Mouse (Mus musculus): ENCODE results near the gene Tmem86a.

GRCm38 (mm10) chr7:47015390-47016065 lies 34.9 kb upstream of the Tmem86a start:
- TF ChIP-seq POLR2A (IDR thresholded peaks at IDR 0.05; ENCODE audit: control insufficient read depth, extremely low read depth, insufficient read depth, low read length, poor library complexity) (no peak), CTCF (IDR thresholded peaks at IDR 0.05; ENCODE audit: borderline replicate concordance, control insufficient read depth, extremely low read depth, insufficient read depth, low read length, poor library complexity) (0 out of 2 replicates have a peak, but pooled peaks have one; percentile 20)
